Mouse (Mus musculus): ENCODE measurements at regions not wholly inside any gene's neighbourhood (a gene's known extent, or its start where the extent isn't known, plus 50 kb on each side); places are given as distances from the start of the nearest gene placed in this dataset.

DNA sequence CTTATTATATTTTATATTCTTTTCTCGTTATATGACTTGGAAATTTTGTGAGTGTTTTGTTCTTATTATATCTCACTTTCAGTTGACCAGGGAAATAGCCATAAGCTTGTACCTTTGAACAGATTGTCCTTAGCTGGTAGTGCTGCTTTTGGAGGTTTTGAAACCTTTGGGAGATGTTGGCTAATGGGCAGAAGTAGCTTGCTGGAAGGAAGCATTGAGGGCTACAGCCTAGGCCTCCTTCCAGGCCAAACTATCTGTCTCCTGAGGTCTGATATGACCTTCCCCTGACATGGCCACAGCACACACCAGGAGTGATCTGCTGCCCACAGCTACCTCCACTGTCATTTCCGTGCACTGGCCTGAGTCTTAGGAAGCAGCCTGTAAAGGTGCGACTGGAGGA lies 56.8 kb downstream of the Cdkn2c start:
- DNase-seq (ENCODE audit: low read depth), result no peak

DNA sequence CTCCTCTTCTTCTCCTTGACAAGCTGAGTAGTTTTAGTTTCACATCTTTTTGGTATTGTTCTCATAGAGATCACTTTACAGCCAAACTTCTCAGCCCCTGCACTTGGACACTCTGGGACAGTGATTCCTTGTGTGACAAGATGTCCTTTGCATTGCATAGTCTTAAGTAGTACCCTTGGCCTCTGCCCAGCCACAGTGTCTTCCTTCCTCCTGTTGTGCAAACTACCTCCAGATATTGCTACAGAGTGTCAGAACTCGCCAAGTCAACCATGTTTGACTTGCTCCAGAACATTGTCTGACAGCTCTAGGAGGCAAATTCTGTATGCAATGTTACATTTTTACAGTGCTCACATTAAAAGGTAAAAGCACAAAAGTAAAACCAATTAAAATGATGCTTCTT lies 57.2 kb downstream of the Cdkn2c start:
- DNase-seq (ENCODE audit: low read depth), result no peak

DNA sequence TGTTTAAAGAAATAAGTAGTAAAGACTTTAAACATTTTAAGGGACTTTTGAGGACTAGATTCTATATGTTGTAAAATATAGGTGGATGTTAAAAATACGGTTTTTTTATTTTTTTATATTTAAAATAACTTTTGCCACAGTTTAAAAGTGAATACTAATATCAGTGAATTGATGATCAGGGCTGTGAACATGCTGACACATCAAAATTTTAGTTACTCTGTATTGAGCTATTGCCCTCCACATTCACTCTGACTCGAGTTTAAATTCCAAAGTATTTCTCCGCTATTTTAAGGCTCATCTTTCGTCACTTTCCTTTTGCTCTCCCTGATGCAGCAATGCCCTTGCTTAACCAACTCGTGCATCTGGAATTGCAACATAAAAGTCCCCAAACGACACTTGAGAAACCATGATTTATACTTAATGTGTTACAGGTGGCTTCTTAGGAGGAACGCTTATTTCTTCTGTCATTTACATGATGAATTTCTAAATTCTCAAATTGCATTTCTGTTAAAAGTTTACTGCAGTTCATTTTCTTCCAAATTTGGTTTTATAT lies 58.7 kb upstream of the 4930522H14Rik start:
- DNase-seq (ENCODE audit: low read depth), result peak; percentile 82

GRCm38 (mm10) chr4:109583185-109583786 lies 52.2 kb upstream of the 4930522H14Rik start:
- DNase-seq (ENCODE audit: low read depth), result peak; percentile 61

- DNase-seq (ENCODE audit: low read depth), result no peak
These were observed 51.4 kb upstream of the 4930522H14Rik start for GRCm38 (mm10) chr4:109582523-109582922.

Data from NIH3T3 (cell line).